Mouse (Mus musculus): Measurements from ENCODE around the gene Zdhhc24. TPM values are rescaled to one million over a fixed set of nuclear protein-coding genes. Genes with fewer than 3 reads are reported as not detected.

Zdhhc24 gene
- polyA plus RNA-seq, 1 experiment, result 23.6 TPM

GRCm38 (mm10) chr19:4905979-4906794, 27.7 kb downstream of the Zdhhc24 start, which contains the start of gene Bbs1:
TSS of gene Bbs1 (minus strand) at chr19:4906628.
- Histone ChIP-seq H3K4me3 (replicated peaks; ENCODE audit: extremely low read depth, low read depth, low read length) (peak within 1 kb of the TSS; percentile 74), H3K4me1 (ENCODE audit: control insufficient read depth, insufficient read depth, low read length) (0 out of 2 replicates have a peak, but pooled peaks cover 2% of the 10 kb centered on the region)
- WGBS, result 8% methylated on average over 31 of the region's 31 CpGs
- peak; percentile 33; the same call in 1 of the 2 replicates for TF ChIP-seq POLR2A (IDR thresholded peaks at IDR 0.05; ENCODE audit: borderline replicate concordance, extremely low read depth, low read depth, low read length)
- no peak for TF ChIP-seq CTCF (IDR thresholded peaks at IDR 0.05; ENCODE audit: insufficient read depth, low read length)
- DNase-seq, result peak; percentile 78

GRCm38 (mm10) chr19:4908107-4908506, 29.6 kb downstream of the Zdhhc24 start:
- Histone ChIP-seq H3K4me3 (replicated peaks; ENCODE audit: extremely low read depth, low read depth, low read length) (no peak overlapping the region), H3K4me1 (ENCODE audit: control insufficient read depth, insufficient read depth, low read length) (0 out of 2 replicates have a peak, but pooled peaks cover 2% of the 10 kb centered on the region)
- no peak for TF ChIP-seq POLR2A (IDR thresholded peaks at IDR 0.05; ENCODE audit: borderline replicate concordance, extremely low read depth, low read depth, low read length)
- peak; percentile 56 for TF ChIP-seq CTCF (IDR thresholded peaks at IDR 0.05; ENCODE audit: insufficient read depth, low read length)
- DNase-seq, result no peak
- 85% methylated on average over 4 of the region's 4 CpGs for WGBS

GRCm38 (mm10) chr19:4909376-4909775, 30.9 kb downstream of the Zdhhc24 start:
- 88% methylated on average over 7 of the region's 7 CpGs for WGBS

GRCm38 (mm10) chr19:4915924-4916603, 37.6 kb downstream of the Zdhhc24 start:
- Histone ChIP-seq H3K4me1 (ENCODE audit: control insufficient read depth, insufficient read depth, low read length) (no peaks in the 10 kb centered on the region), H3K4me3 (replicated peaks; ENCODE audit: extremely low read depth, low read depth, low read length) (no peak overlapping the region)
- no peak for DNase-seq
- no peak for TF ChIP-seq CTCF (IDR thresholded peaks at IDR 0.05; ENCODE audit: insufficient read depth, low read length)
- no peak for TF ChIP-seq POLR2A (IDR thresholded peaks at IDR 0.05; ENCODE audit: borderline replicate concordance, extremely low read depth, low read depth, low read length)
- WGBS, result 94% methylated on average over 15 of the region's 15 CpGs

More at GRCm38 (mm10) chr19:4909376-4909775, 30.9 kb downstream of the Zdhhc24 start:
- TF ChIP-seq CTCF (IDR thresholded peaks at IDR 0.05; ENCODE audit: insufficient read depth, low read length) (no peak), POLR2A (IDR thresholded peaks at IDR 0.05; ENCODE audit: borderline replicate concordance, extremely low read depth, low read depth, low read length) (no peak)
- H3K4me3 ChIP-seq (replicated peaks; ENCODE audit: extremely low read depth, low read depth, low read length), result no peak overlapping the region
- DNase-seq, result no peak
- 0 out of 2 replicates have a peak, but pooled peaks cover 2% of the 10 kb centered on the region for H3K4me1 ChIP-seq (ENCODE audit: control insufficient read depth, insufficient read depth, low read length)

- WGBS, result 72% methylated on average over 10 of the region's 10 CpGs
- Histone ChIP-seq H3K4me3 (replicated peaks; ENCODE audit: extremely low read depth, low read depth, low read length) (no peak overlapping the region), H3K4me1 (ENCODE audit: control insufficient read depth, insufficient read depth, low read length) (no peaks in the 10 kb centered on the region)
- TF ChIP-seq POLR2A (IDR thresholded peaks at IDR 0.05; ENCODE audit: borderline replicate concordance, extremely low read depth, low read depth, low read length) (no peak), CTCF (IDR thresholded peaks at IDR 0.05; ENCODE audit: insufficient read depth, low read length) (no peak)
- DNase-seq, result no peak
These were observed 38.4 kb downstream of the Zdhhc24 start for GRCm38 (mm10) chr19:4916827-4917226.

GRCm38 (mm10) chr19:4919652-4920051, 41.2 kb downstream of the Zdhhc24 start:
- no peak for DNase-seq
- no peak for TF ChIP-seq POLR2A (IDR thresholded peaks at IDR 0.05; ENCODE audit: borderline replicate concordance, extremely low read depth, low read depth, low read length)
- TF ChIP-seq CTCF (IDR thresholded peaks at IDR 0.05; ENCODE audit: insufficient read depth, low read length), result no peak
- WGBS, result 85% methylated on average over 6 of the region's 6 CpGs

GRCm38 (mm10) chr19:4925121-4925860, 46.8 kb downstream of the Zdhhc24 start:
- TF ChIP-seq POLR2A (IDR thresholded peaks at IDR 0.05; ENCODE audit: borderline replicate concordance, extremely low read depth, low read depth, low read length) (no peak), CTCF (IDR thresholded peaks at IDR 0.05; ENCODE audit: insufficient read depth, low read length) (no peak)

More at GRCm38 (mm10) chr19:4919652-4920051, 41.2 kb downstream of the Zdhhc24 start:
- Histone ChIP-seq H3K4me3 (replicated peaks; ENCODE audit: extremely low read depth, low read depth, low read length) (no peak overlapping the region), H3K4me1 (ENCODE audit: control insufficient read depth, insufficient read depth, low read length) (no peaks in the 10 kb centered on the region)

GRCm38 (mm10) chr19:4927904-4928531, 49.5 kb downstream of the Zdhhc24 start, which contains the start of gene Dpp3:
TSS of gene Dpp3 (minus strand) at chr19:4928287.
- Histone ChIP-seq H3K4me1 (ENCODE audit: control insufficient read depth, insufficient read depth, low read length) (no peaks in the 10 kb centered on the region), H3K4me3 (replicated peaks; ENCODE audit: extremely low read depth, low read depth, low read length) (peak within 1 kb of the TSS; percentile 90)
- under 1% methylated on average over 32 of the region's 32 CpGs for WGBS
- no peak for TF ChIP-seq CTCF (IDR thresholded peaks at IDR 0.05; ENCODE audit: insufficient read depth, low read length)
- peak; percentile 78; the same call in 1 of the 2 replicates for TF ChIP-seq POLR2A (IDR thresholded peaks at IDR 0.05; ENCODE audit: borderline replicate concordance, extremely low read depth, low read depth, low read length)
- peak; percentile 99 for DNase-seq

More at GRCm38 (mm10) chr19:4925121-4925860, 46.8 kb downstream of the Zdhhc24 start:
- H3K4me1 ChIP-seq (ENCODE audit: control insufficient read depth, insufficient read depth, low read length), result no peaks in the 10 kb centered on the region
- WGBS, result 94% methylated on average over 11 of the region's 11 CpGs
- H3K4me3 ChIP-seq (replicated peaks; ENCODE audit: extremely low read depth, low read depth, low read length), result no peak overlapping the region
- DNase-seq, result no peak
